Mouse (Mus musculus) limb, embryonic 15.5 days (tissue): ENCODE measurements around the gene Zfp382. TPM values are rescaled to one million over a fixed set of nuclear protein-coding genes. Genes with fewer than 3 reads are reported as not detected.

Experiments
- ATAC-seq: fragments of 200-750 bp; cut with Nextera tagmentation; 2 replicates; pipeline ENCODE4 v1.8.0; 2017; ENCODE audit warnings: low read depth, moderate TSS enrichment; ENCODE audit not compliant: insufficient number of reproducible peaks, low FRiP score, low TSS enrichment
- H3K27ac ChIP-seq: fragments of 300-500 bp; sonication (generic); 2 replicates; pipeline ENCODE4 v1.5.1; 2015; ENCODE audit warnings: moderate library complexity, mild to moderate bottlenecking, inconsistent platforms
- H3K27me3 ChIP-seq: fragments of 300-500 bp; sonication (generic); 2 replicates; pipeline ENCODE4 v1.6.1; 2015; ENCODE audit warnings: inconsistent platforms
- H3K36me3 ChIP-seq: fragments of 300-500 bp; sonication (generic); 2 replicates; pipeline ENCODE4 v1.6.1; 2015; ENCODE audit warnings: inconsistent platforms
- H3K4me1 ChIP-seq: fragments of 300-500 bp; sonication (generic); 2 replicates; pipeline ENCODE4 v1.6.1; 2015; ENCODE audit warnings: inconsistent platforms
- H3K4me2 ChIP-seq: fragments of 300-500 bp; sonication (generic); 2 replicates; pipeline ENCODE4 v1.6.1; 2015; ENCODE audit warnings: mild to moderate bottlenecking, inconsistent platforms
- H3K4me3 ChIP-seq: fragments of 300-500 bp; sonication (generic); 2 replicates; pipeline ENCODE4 v1.5.1; 2015; ENCODE audit warnings: mild to moderate bottlenecking, inconsistent platforms
- H3K9ac ChIP-seq: fragments of 300-500 bp; sonication (generic); 2 replicates; pipeline ENCODE4 v1.6.1; 2015; ENCODE audit warnings: inconsistent platforms
- H3K9me3 ChIP-seq: fragments of 300-500 bp; sonication (generic); 2 replicates; pipeline ENCODE4 v1.6.1; 2016; ENCODE audit warnings: inconsistent platforms
- WGBS: fragments of 180-500 bp; shearing (Covaris S2); methylation state at CpG from one replicate; pipeline ENCODE4 v1.1.7; 2015; 5-methylcytosine and 5-hydroxymethylcytosine counted together
- polyA plus RNA-seq: library from polyadenylated mRNA; unstranded; fragments of >200 nt; fragmentation: Nextera tagmentation; extraction: Ambion mirVana; gene quantifications from 2 replicates; pipeline ENCODE4 v1.2.1, GENCODE M21; 2015

Gene Zfp382
- 13.2 and 13.8 TPM in 2 replicates for polyA plus RNA-seq

GRCm38 (mm10) chr7:30121308-30122187 lies at the start of gene Zfp382:
Gene Zfp382, plus strand, starts transcription at chr7:30121942.
- peak within 1 kb of the TSS; percentile 63 for H3K4me3 ChIP-seq
- peak within 1 kb of the TSS; percentile 82 for H3K4me2 ChIP-seq
- under 1% methylated on average over 61 of the region's 61 CpGs for WGBS
- H3K9me3 ChIP-seq = no peaks in the 10 kb centered on the region
- no peaks in the 10 kb centered on the region for H3K27me3 ChIP-seq
- H3K27ac ChIP-seq = peak within 1 kb of the TSS; percentile 90
- H3K9ac ChIP-seq = peak within 1 kb of the TSS; percentile 70
- peak; percentile 92 for ATAC-seq
- peaks cover 3% of the 10 kb centered on the region; the same call in 1 of the 2 replicates for H3K4me1 ChIP-seq
- peaks cover 11% of the 10 kb centered on the region; the same call in 1 of the 2 replicates for H3K36me3 ChIP-seq

DNA sequence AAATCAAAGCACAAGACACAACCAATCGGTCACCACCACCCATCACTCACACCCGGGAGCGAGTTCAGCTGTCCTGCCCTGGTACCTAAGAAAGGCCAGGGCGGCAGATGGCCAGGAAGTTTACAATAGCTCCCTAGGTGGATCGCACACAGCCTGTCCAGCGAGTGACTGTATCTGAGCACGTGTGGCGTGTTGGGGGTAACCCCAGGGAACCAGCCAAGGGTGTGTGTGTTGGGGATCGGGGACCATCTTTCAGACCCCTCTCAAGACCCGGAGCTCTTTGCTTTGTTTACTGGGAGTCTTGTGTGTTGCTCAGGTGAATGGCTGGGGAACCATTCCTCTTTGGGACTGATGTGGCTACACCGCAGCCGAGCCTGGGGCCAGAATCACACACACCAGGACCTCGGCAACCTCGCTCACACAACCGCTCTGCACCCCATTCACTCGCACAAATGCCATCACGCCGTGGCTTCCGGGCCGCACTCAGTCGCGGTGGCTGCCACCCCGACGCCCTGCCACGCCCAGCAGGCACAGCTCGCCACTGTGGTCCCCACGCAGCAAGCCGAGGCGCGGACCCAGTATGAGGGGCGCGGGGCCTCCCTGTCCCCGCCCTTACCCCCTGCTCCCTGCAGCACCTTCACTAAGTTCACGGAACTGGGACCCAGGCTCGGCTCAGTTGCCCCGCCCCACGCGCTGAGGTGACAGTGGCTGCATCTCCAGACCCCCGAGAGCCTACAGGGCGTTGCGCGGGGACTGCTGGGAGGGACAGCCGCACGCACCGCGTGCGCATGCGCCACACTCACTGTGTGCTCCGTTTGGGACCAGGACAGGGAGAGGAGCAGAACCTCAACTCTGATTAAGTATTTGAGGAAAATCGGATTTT lies 49.4 kb upstream of the Zfp382 start, which contains the start of gene Zfp82:
Zfp82 (minus strand) TSS at position 755 of the 883 bp plus-strand sequence.
- 0 out of 2 replicates have a peak, but pooled peaks cover 3% of the 10 kb centered on the region for H3K4me1 ChIP-seq
- WGBS = under 1% methylated on average over 50 of the region's 50 CpGs
- H3K9ac ChIP-seq = peak within 1 kb of the TSS; percentile 82
- peak; percentile 69 for ATAC-seq
- peak within 1 kb of the TSS; percentile 93 for H3K4me2 ChIP-seq
- peak within 1 kb of the TSS; percentile 84 for H3K27ac ChIP-seq
- no peaks in the 10 kb centered on the region for H3K27me3 ChIP-seq
- H3K36me3 ChIP-seq = peaks cover 22% of the 10 kb centered on the region
- H3K9me3 ChIP-seq = no peaks in the 10 kb centered on the region
- peak within 1 kb of the TSS; percentile 88 for H3K4me3 ChIP-seq

DNA sequence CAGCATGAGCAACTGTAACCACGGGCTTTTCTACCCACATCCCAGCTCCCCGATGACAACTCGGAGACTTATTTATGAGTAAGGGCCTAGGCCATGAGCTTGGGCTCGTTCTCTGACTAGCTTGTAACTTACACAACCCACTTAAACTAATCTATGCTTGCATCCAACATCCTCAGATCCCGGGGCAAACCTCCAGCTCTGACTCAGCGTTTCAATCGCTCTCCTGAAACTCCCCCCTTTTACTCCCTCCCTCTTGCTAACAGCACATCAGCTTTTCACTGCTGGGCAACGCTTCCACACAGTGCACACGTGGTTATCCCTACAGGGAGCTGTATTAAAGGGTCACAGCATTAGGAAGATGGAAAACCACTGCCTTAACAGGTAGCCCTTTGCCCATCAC lies 35.2 kb upstream of the Zfp382 start:
- H3K27ac ChIP-seq = no peak overlapping the region
- H3K4me1 ChIP-seq = peaks cover 18% of the 10 kb centered on the region
- 83% methylated on average over 9 of the region's 9 CpGs for WGBS
- H3K9me3 ChIP-seq = no peaks in the 10 kb centered on the region; the same call in 1 of the 2 replicates
- no peak overlapping the region for H3K4me2 ChIP-seq
- H3K36me3 ChIP-seq = peaks cover 35% of the 10 kb centered on the region
- no peaks in the 10 kb centered on the region for H3K27me3 ChIP-seq
- H3K4me3 ChIP-seq = no peak overlapping the region
- no peak for ATAC-seq
- no peak overlapping the region for H3K9ac ChIP-seq

GRCm38 (mm10) chr7:30089405-30089804 lies 32.3 kb upstream of the Zfp382 start:
- WGBS = 15% methylated on average over 6 of the region's 6 CpGs

DNA sequence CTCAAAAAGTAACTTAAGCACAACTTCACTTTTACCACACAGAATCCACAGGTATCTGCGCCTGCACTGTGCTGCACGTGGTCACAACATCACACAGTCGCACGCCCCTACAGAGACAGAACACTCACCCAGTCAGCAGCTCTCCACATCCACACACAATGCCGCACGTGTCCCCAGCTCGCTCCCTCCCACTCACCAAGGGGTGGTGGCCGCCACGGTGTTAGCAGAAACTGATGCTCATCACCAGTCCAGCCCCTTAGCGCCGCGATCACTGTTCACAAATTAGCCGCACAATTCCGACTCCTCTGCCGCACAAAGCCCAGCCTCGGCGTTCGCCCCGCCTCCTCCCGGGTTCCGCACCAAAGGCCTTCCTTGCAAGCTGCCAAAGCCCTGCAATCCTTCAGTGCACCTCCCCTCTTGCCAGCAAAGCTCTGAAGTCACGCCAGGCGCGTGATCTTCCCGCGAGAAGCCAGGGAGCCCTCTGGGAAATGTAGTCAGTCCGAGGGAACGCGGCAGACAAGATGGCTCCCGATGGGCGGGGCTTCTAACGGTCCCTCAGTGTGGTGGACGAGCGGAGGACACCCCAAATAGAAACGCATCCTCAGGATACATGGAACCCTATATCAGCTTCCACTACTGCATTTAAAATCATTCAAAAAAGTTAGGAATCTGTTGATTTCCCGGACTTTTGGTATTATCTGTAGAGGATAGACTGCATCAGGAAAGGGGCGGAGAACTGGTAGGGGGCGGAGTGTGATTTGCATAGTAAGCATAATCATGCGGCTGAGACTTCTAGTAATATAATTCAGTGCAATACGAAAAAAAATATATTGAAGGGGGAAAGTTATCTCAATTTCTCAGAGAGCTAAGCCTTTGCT lies 31.4 kb upstream of the Zfp382 start, which contains the start of the genes Gm26920 and Zfp566:
Gm26920 (minus strand) TSS at position 319 of the 878 bp plus-strand sequence.
Zfp566 (minus strand) TSS at position 436 of the 878 bp plus-strand sequence.
- ATAC-seq = peak; percentile 92

More at GRCm38 (mm10) chr7:30089405-30089804, 32.3 kb upstream of the Zfp382 start:
- H3K36me3 ChIP-seq = peaks cover 28% of the 10 kb centered on the region
- H3K4me2 ChIP-seq = peak overlapping the region; percentile 73
- H3K9me3 ChIP-seq = no peaks in the 10 kb centered on the region; the same call in 1 of the 2 replicates
- no peak overlapping the region for H3K27ac ChIP-seq
- H3K27me3 ChIP-seq = no peaks in the 10 kb centered on the region
- peak overlapping the region; percentile 61 for H3K9ac ChIP-seq
- peaks cover 25% of the 10 kb centered on the region for H3K4me1 ChIP-seq
- ATAC-seq = no peak
- peak overlapping the region; percentile 62 for H3K4me3 ChIP-seq

DNA sequence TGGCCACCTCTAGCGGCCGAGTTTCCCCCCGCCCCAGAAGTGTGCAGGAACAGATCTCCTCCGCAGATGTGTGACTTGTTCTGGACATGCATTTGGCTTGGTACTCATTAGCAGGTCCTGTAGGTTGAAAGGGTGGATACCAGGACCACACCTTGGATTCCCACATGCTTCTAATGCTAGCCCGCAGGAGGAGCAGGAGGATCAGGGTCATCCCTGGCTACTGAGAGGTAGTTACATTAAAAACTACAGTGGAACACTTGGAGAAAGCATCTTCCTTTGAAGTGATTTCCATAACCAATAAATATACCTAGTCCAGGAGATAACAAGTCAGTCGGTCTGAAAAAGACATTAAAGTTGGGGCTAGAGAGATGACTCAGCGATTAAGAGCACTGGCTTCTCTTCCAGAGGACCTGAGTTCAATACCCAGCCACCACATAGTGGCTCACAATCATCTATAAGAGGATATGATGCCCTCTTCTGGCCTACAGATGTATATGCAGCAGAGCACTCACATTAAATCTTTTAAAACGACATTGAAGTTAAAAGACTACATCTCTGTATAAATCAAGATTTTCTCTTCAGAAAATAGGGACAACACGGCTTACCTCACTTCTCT lies 30.7 kb upstream of the Zfp382 start:
- H3K9ac ChIP-seq = no peak overlapping the region
- 5% methylated on average over 9 of the region's 9 CpGs for WGBS

More for the DNA sequence above, 31.4 kb upstream of the Zfp382 start, which contains the start of the genes Gm26920 and Zfp566:
- H3K9ac ChIP-seq = peak within 1 kb of the TSS; percentile 61
- H3K4me1 ChIP-seq = peaks cover 25% of the 10 kb centered on the region
- H3K4me2 ChIP-seq = peak within 1 kb of the TSS; percentile 73
- H3K27me3 ChIP-seq = no peaks in the 10 kb centered on the region
- WGBS = under 1% methylated on average over 40 of the region's 40 CpGs
- peak within 1 kb of the TSS; percentile 87 for H3K27ac ChIP-seq
- H3K36me3 ChIP-seq = peaks cover 18% of the 10 kb centered on the region
- H3K9me3 ChIP-seq = no peaks in the 10 kb centered on the region
- peak within 1 kb of the TSS; percentile 62 for H3K4me3 ChIP-seq

GRCm38 (mm10) chr7:30092666-30093065 lies 29.1 kb upstream of the Zfp382 start:
- Histone ChIP-seq H3K4me3 (no peak overlapping the region), H3K36me3 (peaks cover 5% of the 10 kb centered on the region; the same call in 1 of the 2 replicates), H3K27ac (no peak overlapping the region), H3K27me3 (no peaks in the 10 kb centered on the region), H3K4me1 (peaks cover 24% of the 10 kb centered on the region), H3K9me3 (no peaks in the 10 kb centered on the region), H3K4me2 (no peak overlapping the region), H3K9ac (no peak overlapping the region)
- WGBS = 79% methylated on average over 9 of the region's 9 CpGs
- ATAC-seq = no peak

More for the DNA sequence above, 30.7 kb upstream of the Zfp382 start:
- Histone ChIP-seq H3K4me1 (peaks cover 25% of the 10 kb centered on the region), H3K9me3 (no peaks in the 10 kb centered on the region), H3K4me2 (peak overlapping the region; percentile 73), H3K27me3 (no peaks in the 10 kb centered on the region), H3K4me3 (peak overlapping the region; percentile 62), H3K36me3 (peaks cover 11% of the 10 kb centered on the region), H3K27ac (peak overlapping the region; percentile 87)
- ATAC-seq = no peak

- Histone ChIP-seq H3K9ac (no peak overlapping the region), H3K4me2 (peak overlapping the region; percentile 48), H3K9me3 (no peaks in the 10 kb centered on the region), H3K4me3 (peak overlapping the region; percentile 62), H3K36me3 (peaks cover 15% of the 10 kb centered on the region), H3K4me1 (peaks cover 13% of the 10 kb centered on the region), H3K27me3 (no peaks in the 10 kb centered on the region), H3K27ac (peak overlapping the region; percentile 99; the same call in 1 of the 2 replicates)
- WGBS = 70% methylated on average over 6 of the region's 6 CpGs
- no peak for ATAC-seq
Measured at GRCm38 (mm10) chr7:30093918-30094415, 27.8 kb upstream of the Zfp382 start.

- Histone ChIP-seq H3K9me3 (no peaks in the 10 kb centered on the region), H3K36me3 (peaks cover 24% of the 10 kb centered on the region), H3K9ac (peak within 1 kb of the TSS; percentile 80), H3K4me1 (peaks cover 7% of the 10 kb centered on the region), H3K4me3 (peak within 1 kb of the TSS; percentile 62), H3K27ac (peak within 1 kb of the TSS; percentile 99), H3K27me3 (no peaks in the 10 kb centered on the region), H3K4me2 (peak within 1 kb of the TSS; percentile 55)
- WGBS = under 1% methylated on average over 26 of the region's 26 CpGs
- peak; percentile 83 for ATAC-seq
Measured at GRCm38 (mm10) chr7:30094646-30095429, 26.9 kb upstream of the Zfp382 start, which contains the start of gene Zfp260. Gene Zfp260, plus strand, starts transcription at chr7:30094777.
